Mouse (Mus musculus) embryonic facial prominence, embryonic 11.5 days (tissue): ENCODE measurements around the gene Senp6. TPM values are rescaled to one million over a fixed set of nuclear protein-coding genes. Genes with fewer than 3 reads are reported as not detected.

Experiments used
- ATAC-seq: fragments of 200-750 bp; cut with Nextera tagmentation; replicated peaks from 2 replicates; pipeline ENCODE4 v1.8.0; 2017; ENCODE audit warnings: low read depth; ENCODE audit not compliant: insufficient number of reproducible peaks, low FRiP score, low TSS enrichment
- DNase-seq: peaks from one replicate; pipeline ENCODE4 v3.0.0-alpha.2; 2015; ENCODE audit warnings: low spot score
- H3K27ac ChIP-seq: fragments of 300-500 bp; sonication (generic); replicated peaks from 2 replicates; pipeline ENCODE4 v1.5.1; 2014; ENCODE audit warnings: mild to moderate bottlenecking, low read depth, low read length, control low read depth
- H3K27me3 ChIP-seq: fragments of 300-500 bp; sonication (generic); 2 replicates; pipeline ENCODE4 v1.6.1; 2014; ENCODE audit warnings: mild to moderate bottlenecking, low read length, moderate library complexity, mixed read lengths; ENCODE audit not compliant: control insufficient read depth, insufficient read depth
- H3K36me3 ChIP-seq: fragments of 300-500 bp; sonication (generic); replicated peaks from 2 replicates; pipeline ENCODE4 v1.6.1; 2014; ENCODE audit warnings: low read depth, mild to moderate bottlenecking, low read length, moderate library complexity, mixed read lengths; ENCODE audit not compliant: control insufficient read depth, insufficient read depth
- H3K4me1 ChIP-seq: fragments of 300-500 bp; sonication (generic); 2 replicates; pipeline ENCODE4 v1.6.1; 2014; ENCODE audit warnings: low read length, mixed read lengths; ENCODE audit not compliant: control insufficient read depth, insufficient read depth
- H3K4me2 ChIP-seq: fragments of 300-500 bp; sonication (generic); 2 replicates; pipeline ENCODE4 v1.6.1; 2014; ENCODE audit warnings: low read depth, mild to moderate bottlenecking, control low read depth, low read length, moderate library complexity
- H3K4me3 ChIP-seq: fragments of 300-500 bp; sonication (generic); 2 replicates; pipeline ENCODE4 v1.5.1; 2014; ENCODE audit warnings: low read depth, low read length, control low read depth
- H3K9ac ChIP-seq: fragments of 300-500 bp; sonication (generic); replicated peaks from 2 replicates; pipeline ENCODE4 v1.6.1; 2014; ENCODE audit warnings: mild to moderate bottlenecking, control low read depth, low read length
- H3K9me3 ChIP-seq: fragments of 300-500 bp; sonication (generic); replicated peaks from 2 replicates; pipeline ENCODE4 v1.6.1; 2016; ENCODE audit warnings: mild to moderate bottlenecking, low read length, inconsistent platforms, mixed read lengths; ENCODE audit not compliant: control insufficient read depth
- WGBS: fragments of 180-500 bp; shearing (Covaris S2); extraction: QIAGEN DNeasy Blood & Tissue Kit; methylation state at CpG from one replicate; pipeline ENCODE4 v1.1.7; 2014; 5-methylcytosine and 5-hydroxymethylcytosine counted together
- polyA plus RNA-seq: library from polyadenylated mRNA; unstranded; fragments of >200 nt; fragmentation: Nextera tagmentation; extraction: Ambion mirVana; gene quantifications from 2 replicates; pipeline ENCODE4 v1.2.1, GENCODE M21; 2014

Senp6 gene
- polyA plus RNA-seq, 1 experiment from 2014 or later: 71.9 TPM

GRCm38 (mm10) chr9:80156780-80157179, 90.1 kb downstream of the Senp6 start:
- H3K9me3 ChIP-seq: no peaks in the 10 kb centered on the region
- H3K4me3 ChIP-seq: no peak overlapping the region
- 55% methylated on average over 5 of the region's 5 CpGs for WGBS
- H3K27ac ChIP-seq: no peak overlapping the region
- DNase-seq (no peak), ATAC-seq (no peak)
- H3K4me2 ChIP-seq: no peak overlapping the region
- no peaks in the 10 kb centered on the region for H3K4me1 ChIP-seq
- no peak overlapping the region for H3K9ac ChIP-seq
- H3K36me3 ChIP-seq: no peaks in the 10 kb centered on the region; the same call in 1 of the 2 replicates
- H3K27me3 ChIP-seq: no peaks in the 10 kb centered on the region

GRCm38 (mm10) chr9:80157840-80158465, 91.2 kb downstream of the Senp6 start:
- H3K4me1 ChIP-seq: no peaks in the 10 kb centered on the region
- no peaks in the 10 kb centered on the region for H3K9me3 ChIP-seq
- ATAC-seq (no peak), DNase-seq (no peak)
- WGBS: 85% methylated on average over 12 of the region's 12 CpGs
- H3K4me3 ChIP-seq: no peak overlapping the region
- no peaks in the 10 kb centered on the region for H3K27me3 ChIP-seq
- no peak overlapping the region for H3K9ac ChIP-seq
- H3K36me3 ChIP-seq: no peaks in the 10 kb centered on the region
- H3K27ac ChIP-seq: no peak overlapping the region
- no peak overlapping the region for H3K4me2 ChIP-seq

DNA sequence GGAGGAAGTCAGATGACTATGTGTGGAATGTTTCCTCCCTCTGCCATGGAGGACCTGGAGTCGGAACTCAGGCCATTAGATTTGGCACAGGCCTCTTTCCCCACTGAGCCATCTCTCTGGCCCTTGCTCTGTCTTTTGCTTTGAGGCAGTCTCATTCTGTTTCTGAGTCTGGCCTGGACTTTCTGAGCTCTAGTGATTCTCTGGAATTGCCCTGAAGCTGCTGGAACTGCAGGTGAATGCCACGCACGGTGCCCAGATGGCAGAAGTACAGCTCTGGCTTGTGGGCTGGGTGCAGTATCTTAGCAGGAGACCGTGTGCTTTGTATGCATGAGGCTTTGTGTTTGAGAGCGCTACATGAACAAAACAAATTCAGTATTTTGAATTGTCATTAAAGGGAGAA, 92.2 kb downstream of the Senp6 start:
- WGBS: 86% methylated on average over 5 of the region's 5 CpGs
- H3K36me3 ChIP-seq: no peaks in the 10 kb centered on the region
- no peak for ATAC-seq

DNA sequence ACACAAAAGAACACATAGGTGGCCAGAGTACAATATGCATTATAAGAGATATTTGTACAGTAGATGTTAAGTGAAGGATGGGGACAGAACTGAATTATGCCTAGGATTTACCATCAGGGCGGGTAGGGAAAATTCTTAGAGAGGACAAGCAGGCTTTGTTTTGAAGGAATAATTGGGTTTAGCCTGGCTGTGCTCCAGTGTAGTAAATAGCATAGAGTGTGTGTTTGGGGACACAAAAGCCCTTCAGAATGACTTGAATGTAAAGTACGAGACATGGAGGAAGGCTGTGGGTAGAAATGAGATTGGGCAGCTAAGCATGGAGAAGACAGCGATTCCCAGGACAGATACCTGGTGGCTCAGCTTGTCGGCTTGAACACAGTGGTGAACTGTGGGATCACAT, 94.7 kb downstream of the Senp6 start:
- ATAC-seq: no peak
- WGBS: 78% methylated on average over 4 of the region's 4 CpGs
- H3K27ac ChIP-seq: no peak overlapping the region

More for the DNA sequence above, 92.2 kb downstream of the Senp6 start:
- Histone ChIP-seq H3K4me3 (no peak overlapping the region), H3K9ac (no peak overlapping the region), H3K4me1 (no peaks in the 10 kb centered on the region), H3K9me3 (no peaks in the 10 kb centered on the region), H3K27ac (no peak overlapping the region), H3K4me2 (no peak overlapping the region), H3K27me3 (no peaks in the 10 kb centered on the region)
- DNase-seq: no peak

GRCm38 (mm10) chr9:80163126-80163723, 96.5 kb downstream of the Senp6 start:
- WGBS: 81% methylated on average over 4 of the region's 4 CpGs
- no peak overlapping the region for H3K27ac ChIP-seq
- H3K36me3 ChIP-seq: no peaks in the 10 kb centered on the region
- H3K27me3 ChIP-seq: no peaks in the 10 kb centered on the region
- H3K4me3 ChIP-seq: no peak overlapping the region
- no peaks in the 10 kb centered on the region for H3K4me1 ChIP-seq
- DNase-seq (no peak), ATAC-seq (no peak)
- no peak overlapping the region for H3K9ac ChIP-seq
- H3K9me3 ChIP-seq: no peaks in the 10 kb centered on the region
- no peak overlapping the region for H3K4me2 ChIP-seq

More for the DNA sequence above, 94.7 kb downstream of the Senp6 start:
- Histone ChIP-seq H3K9me3 (no peaks in the 10 kb centered on the region), H3K36me3 (no peaks in the 10 kb centered on the region), H3K9ac (no peak overlapping the region), H3K4me2 (no peak overlapping the region), H3K4me1 (no peaks in the 10 kb centered on the region), H3K4me3 (no peak overlapping the region), H3K27me3 (no peaks in the 10 kb centered on the region)
- no peak for DNase-seq

DNA sequence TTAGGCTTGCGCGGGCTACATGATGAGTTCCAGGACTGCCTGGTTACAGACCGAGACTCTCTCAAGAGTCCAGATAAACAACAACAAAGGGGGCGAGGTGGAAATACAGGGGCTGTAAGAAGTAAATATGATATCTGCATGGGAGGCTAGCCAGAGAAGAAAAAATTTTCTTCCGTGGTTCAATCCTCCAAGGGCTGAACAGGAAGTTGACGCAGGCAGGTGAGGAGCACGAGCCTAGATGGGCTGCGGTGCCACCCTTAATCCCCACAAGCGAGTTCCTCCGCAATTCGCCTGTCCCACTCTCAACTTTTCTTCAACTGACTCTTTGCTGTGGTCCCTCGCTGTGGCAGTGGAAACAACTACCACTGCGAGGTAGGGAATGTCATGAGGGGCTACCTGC, 97.5 kb downstream of the Senp6 start:
- no peak for ATAC-seq

GRCm38 (mm10) chr9:80164611-80165474, 98.1 kb downstream of the Senp6 start, which contains the start of gene Myo6:
Myo6 (plus strand) TSS chr9:80165031.
- ATAC-seq: peak; percentile 97

More for the DNA sequence above, 97.5 kb downstream of the Senp6 start:
- H3K4me1 ChIP-seq: no peaks in the 10 kb centered on the region
- no peaks in the 10 kb centered on the region for H3K27me3 ChIP-seq
- DNase-seq: no peak
- peak overlapping the region; percentile 5; the same call in 1 of the 2 replicates for H3K9ac ChIP-seq
- no peaks in the 10 kb centered on the region for H3K9me3 ChIP-seq
- no peak overlapping the region for H3K27ac ChIP-seq
- H3K4me2 ChIP-seq: peak overlapping the region; percentile 82
- H3K36me3 ChIP-seq: no peaks in the 10 kb centered on the region
- H3K4me3 ChIP-seq: peak overlapping the region; percentile 64
- WGBS: 4% methylated on average over 13 of the region's 13 CpGs

More at GRCm38 (mm10) chr9:80164611-80165474, 98.1 kb downstream of the Senp6 start, which contains the start of gene Myo6:
- WGBS: 1% methylated on average over 68 of the region's 69 CpGs
- peak within 1 kb of the TSS; percentile 82 for H3K4me2 ChIP-seq
- no peaks in the 10 kb centered on the region for H3K27me3 ChIP-seq
- no peaks in the 10 kb centered on the region for H3K4me1 ChIP-seq
- DNase-seq: peak; percentile 95
- peak within 1 kb of the TSS; percentile 65 for H3K9ac ChIP-seq
- no peaks in the 10 kb centered on the region for H3K36me3 ChIP-seq
- H3K4me3 ChIP-seq: peak within 1 kb of the TSS; percentile 64
- H3K27ac ChIP-seq: no peak within 1 kb of the TSS
- no peaks in the 10 kb centered on the region for H3K9me3 ChIP-seq
